In genomic region chr7:27446051-27446450, GRCm38 (mm10) we compare ENCODE assay signal across 9 mouse cellular contexts. TPM values are rescaled to one million over a fixed set of nuclear protein-coding genes. Genes with fewer than 3 reads are reported as not detected.
A peak's percentile ranks its signal among the peaks of the same experiment; 100 is the strongest.
DNase-seq lines count a peak whose midpoint lies in the region; ATAC-seq lines count a peak whose summit lies in the region.
"Had no signal": no experiment of that assay in that cellular context is flagged by ENCODE, and none has a peak within 500 bp of the region (broad histone marks: within the 10 kb centered on the region; RNA-seq: fewer than 3 reads in every experiment).

No protein-coding gene starts in this region.

- peak overlapping the region; percentile 79 for H3K9ac ChIP-seq in limb, embryonic 13.5 days
- H3K9ac ChIP-seq in stomach, embryonic 14.5 days (replicated peaks; ENCODE audit: low read depth, low read length): peak overlapping the region; percentile 48

- under 1% methylated on average over 18 of the region's 18 CpGs for WGBS in forebrain, embryonic 10.5 days
- WGBS in limb, embryonic 13.5 days: 6% methylated on average over 15 of the region's 18 CpGs
- 4% methylated on average over 18 of the region's 18 CpGs for WGBS in stomach, embryonic 14.5 days

- DNase-seq in left cerebral cortex, postnatal 10 days (ENCODE audit: extremely low spot score in 1 of 2, low spot score in 2 of 2): peak; percentile 28 to 53
- DNase-seq in left cerebral cortex, adult 9 months (ENCODE audit: low spot score in 2 of 2): no peak
- peak; percentile 30 for DNase-seq in brain, adult 2 months (ENCODE audit: low read depth, low spot score)
- DNase-seq in forebrain, embryonic 10.5 days (ENCODE audit: extremely low spot score, low spot score): no peak
- DNase-seq in embryo, embryonic 9.5 days (ENCODE audit: extremely low spot score): no peak
- DNase-seq in embryo, embryonic 10.5 days (ENCODE audit: low spot score): no peak

- no peaks in the 10 kb centered on the region for H3K36me3 ChIP-seq in forebrain, embryonic 10.5 days (replicated peaks)
- no peaks in the 10 kb centered on the region for H3K36me3 ChIP-seq in limb, embryonic 13.5 days
- H3K36me3 ChIP-seq in stomach, embryonic 14.5 days (ENCODE audit: control insufficient read depth, insufficient read depth, low read length): no peaks in the 10 kb centered on the region

- no peaks in the 10 kb centered on the region for H3K9me3 ChIP-seq in forebrain, embryonic 10.5 days
- no peaks in the 10 kb centered on the region for H3K9me3 ChIP-seq in limb, embryonic 13.5 days
- H3K9me3 ChIP-seq in stomach, embryonic 14.5 days (ENCODE audit: control insufficient read depth, low read depth, low read length): no peaks in the 10 kb centered on the region

- H3K4me3 ChIP-seq in forebrain, embryonic 10.5 days: peak overlapping the region; percentile 66
- peak overlapping the region; percentile 62 for H3K4me3 ChIP-seq in limb, embryonic 13.5 days
- H3K4me3 ChIP-seq in stomach, embryonic 14.5 days (ENCODE audit: low read depth, low read length): peak overlapping the region; percentile 39

- intact Hi-C loops in left cerebral cortex, postnatal 10 days (cut with DNase I): no loop called here

- H3K4me1 ChIP-seq in forebrain, embryonic 10.5 days: peaks cover 25% of the 10 kb centered on the region
- H3K4me1 ChIP-seq in limb, embryonic 13.5 days: peaks cover 17% of the 10 kb centered on the region
- peaks cover 13% of the 10 kb centered on the region; the same call in 1 of the 2 replicates for H3K4me1 ChIP-seq in stomach, embryonic 14.5 days (ENCODE audit: control insufficient read depth, insufficient read depth, low read length)

- peak overlapping the region; percentile 33; the same call in 1 of the 2 replicates for H3K27ac ChIP-seq in forebrain, embryonic 10.5 days
- no peak overlapping the region for H3K27ac ChIP-seq in limb, embryonic 13.5 days
- no peak overlapping the region for H3K27ac ChIP-seq in stomach, embryonic 14.5 days (ENCODE audit: low read length)
- H3K27ac ChIP-seq: macrophage had no signal

- peaks cover 48% of the 10 kb centered on the region for H3K27me3 ChIP-seq in forebrain, embryonic 10.5 days (ENCODE audit: poor library complexity, severe bottlenecking)
- H3K27me3 ChIP-seq in limb, embryonic 13.5 days: peaks cover 41% of the 10 kb centered on the region
- 0 out of 2 replicates have a peak, but pooled peaks cover 5% of the 10 kb centered on the region for H3K27me3 ChIP-seq in stomach, embryonic 14.5 days (ENCODE audit: control insufficient read depth, insufficient read depth, low read length)

- no peak for ATAC-seq in limb, embryonic 13.5 days (ENCODE audit: low FRiP score, low read depth)
- no peak for ATAC-seq in stomach, embryonic 14.5 days (ENCODE audit: insufficient number of reproducible peaks, insufficient read depth, low FRiP score, low read depth)

- peak overlapping the region; percentile 96 for H3K4me2 ChIP-seq in limb, embryonic 13.5 days (replicated peaks)
- H3K4me2 ChIP-seq in stomach, embryonic 14.5 days (replicated peaks; ENCODE audit: low read depth, low read length): peak overlapping the region; percentile 99

RNA-seq across cellular contexts. Expression of gene Sptbn4, which starts 1.4 kb away (rescaled TPM):
- 10 to 100 TPM; 89.7 to 99.2 TPM for total RNA-seq in left cerebral cortex, postnatal 10 days (2021)
- polyA plus RNA-seq in forebrain, embryonic 10.5 days (2016; fragmentation: Nextera tagmentation; extraction: Ambion mirVana): 0.20 and 0.37 TPM in 2 replicates
- 0.17 and 0.23 TPM in 2 replicates for polyA plus RNA-seq in limb, embryonic 13.5 days (2015; fragmentation: Nextera tagmentation; extraction: Ambion mirVana)
- 0.64 and 1.00 TPM in 2 replicates for polyA plus RNA-seq in stomach, embryonic 14.5 days (2014; fragmentation: Nextera tagmentation; extraction: Ambion mirVana)

RNA-seq across cellular contexts. Expression of gene Blvrb, which starts 1.7 kb away (rescaled TPM):
- total RNA-seq in left cerebral cortex, postnatal 10 days (2021): 10 to 100 TPM; 11.8 to 12.7 TPM
- 34.8 and 45.5 TPM in 2 replicates for polyA plus RNA-seq in forebrain, embryonic 10.5 days (2016; fragmentation: Nextera tagmentation; extraction: Ambion mirVana)
- polyA plus RNA-seq in limb, embryonic 13.5 days (2015; fragmentation: Nextera tagmentation; extraction: Ambion mirVana): 38.9 and 46.3 TPM in 2 replicates
- 67.3 and 78.3 TPM in 2 replicates for polyA plus RNA-seq in stomach, embryonic 14.5 days (2014; fragmentation: Nextera tagmentation; extraction: Ambion mirVana)

RNA-seq across cellular contexts. Expression of gene Sertad3, which starts 27.5 kb away (rescaled TPM):
- total RNA-seq in left cerebral cortex, postnatal 10 days (2021): 1 to 10 TPM; 2.5 to 3.2 TPM
- 21.7 and 24.8 TPM in 2 replicates for polyA plus RNA-seq in forebrain, embryonic 10.5 days (2016; fragmentation: Nextera tagmentation; extraction: Ambion mirVana)
- polyA plus RNA-seq in limb, embryonic 13.5 days (2015; fragmentation: Nextera tagmentation; extraction: Ambion mirVana): 33.6 and 36.3 TPM in 2 replicates
- 29.5 and 32.9 TPM in 2 replicates for polyA plus RNA-seq in stomach, embryonic 14.5 days (2014; fragmentation: Nextera tagmentation; extraction: Ambion mirVana)

RNA-seq across cellular contexts. Expression of gene Sertad1, which starts 40.7 kb away (rescaled TPM):
- 1 to 10 TPM; 6.0 to 7.0 TPM for total RNA-seq in left cerebral cortex, postnatal 10 days (2021)
- 17.7 and 18.6 TPM in 2 replicates for polyA plus RNA-seq in forebrain, embryonic 10.5 days (2016; fragmentation: Nextera tagmentation; extraction: Ambion mirVana)
- polyA plus RNA-seq in limb, embryonic 13.5 days (2015; fragmentation: Nextera tagmentation; extraction: Ambion mirVana): 37.8 and 39.2 TPM in 2 replicates
- 33.6 and 35.5 TPM in 2 replicates for polyA plus RNA-seq in stomach, embryonic 14.5 days (2014; fragmentation: Nextera tagmentation; extraction: Ambion mirVana)

RNA-seq across cellular contexts. Expression of gene Prx, which starts 53.1 kb away (rescaled TPM):
- total RNA-seq in left cerebral cortex, postnatal 10 days (2021): 1 to 10 TPM; 1.4 TPM
- polyA plus RNA-seq in forebrain, embryonic 10.5 days (2016; fragmentation: Nextera tagmentation; extraction: Ambion mirVana): 3.1 TPM in 2 replicates
- 5.2 TPM in 2 replicates for polyA plus RNA-seq in limb, embryonic 13.5 days (2015; fragmentation: Nextera tagmentation; extraction: Ambion mirVana)
- 1.4 and 1.5 TPM in 2 replicates for polyA plus RNA-seq in stomach, embryonic 14.5 days (2014; fragmentation: Nextera tagmentation; extraction: Ambion mirVana)

Comparison
In these comparisons a context has a peak if more than half of its experiments do, and no peak if none do; other contexts are left out.
1. DNase-seq: peak in left cerebral cortex, postnatal 10 days (2 of 2) and brain, adult 2 months (single experiment); none in left cerebral cortex, adult 9 months (0 of 2), forebrain, embryonic 10.5 days (single experiment), embryo, embryonic 9.5 days (single experiment) and embryo, embryonic 10.5 days (single experiment).
2. Peak in every context shown above with its lines, with median percentiles within 50 percentile points of each other: H3K4me3 ChIP-seq.